Mouse (Mus musculus) ES-Bruce4 (cell line): ENCODE results near the gene Nfkbia. TPM values are rescaled to one million over a fixed set of nuclear protein-coding genes. Genes with fewer than 3 reads are reported as not detected.

Experiments
- H3K27ac ChIP-seq: 2 replicates; pipeline ENCODE4 v1.5.1; 2012; ENCODE audit warnings: low read length, inconsistent platforms; ENCODE audit not compliant: insufficient read depth
- H3K27me3 ChIP-seq: 2 replicates; pipeline ENCODE4 v1.6.1; 2012; ENCODE audit warnings: mild to moderate bottlenecking, low read length, inconsistent platforms; ENCODE audit not compliant: control insufficient read depth, poor library complexity, insufficient read depth, severe bottlenecking
- H3K36me3 ChIP-seq: 2 replicates; pipeline ENCODE4 v1.6.1; 2012; ENCODE audit warnings: inconsistent platforms, mild to moderate bottlenecking, low read length, moderate library complexity; ENCODE audit not compliant: control insufficient read depth, poor library complexity, insufficient read depth, severe bottlenecking
- H3K4me1 ChIP-seq: one replicate; pipeline ENCODE4 v1.8.1; 2011; ENCODE audit warnings: low read length; ENCODE audit not compliant: control insufficient read depth, insufficient read depth
- H3K4me3 ChIP-seq: 2 replicates; pipeline ENCODE4 v1.5.1; 2011; ENCODE audit warnings: low read depth, mild to moderate bottlenecking, low read length
- H3K9ac ChIP-seq: 2 replicates; pipeline ENCODE4 v1.6.1; 2012; ENCODE audit warnings: low read depth, mild to moderate bottlenecking, inconsistent platforms; ENCODE audit not compliant: poor library complexity, severe bottlenecking
- H3K9me3 ChIP-seq: replicated peaks from 2 replicates; pipeline ENCODE4 v1.6.1; 2012; ENCODE audit warnings: mild to moderate bottlenecking, low read length, inconsistent platforms; ENCODE audit not compliant: control insufficient read depth, poor library complexity, insufficient read depth, severe bottlenecking
- CTCF ChIP-seq: IDR thresholded peaks from one replicate; pipeline ENCODE4 v1.8.1; 2011; ENCODE audit warnings: low read depth, low read length
- EP300 ChIP-seq: IDR thresholded peaks from 2 replicates; pipeline ENCODE4 v1.6.1; 2011; ENCODE audit warnings: low read depth, low read length; ENCODE audit not compliant: insufficient read depth
- POLR2A ChIP-seq: IDR thresholded peaks from one replicate; pipeline ENCODE4 v1.8.1; 2011; ENCODE audit warnings: low read length; ENCODE audit not compliant: insufficient read depth
- polyA plus RNA-seq: library from polyadenylated mRNA; stranded (reverse); fragments of >200 nt; gene quantifications from 2 replicates; pipeline ENCODE4 v1.2.4, GENCODE M21; 2011; ENCODE audit warnings: low read depth; ENCODE audit not compliant: missing spikeins, insufficient read depth, insufficient read length

Nfkbia gene
- polyA plus RNA-seq, 1 experiment: 40.9 TPM

GRCm38 (mm10) chr12:55453924-55454323, 38.5 kb downstream of the Nfkbia start:
- no peak for TF ChIP-seq EP300
- no peak for TF ChIP-seq CTCF
- no peak for TF ChIP-seq POLR2A
- H3K27ac ChIP-seq: no peak overlapping the region

GRCm38 (mm10) chr12:55452839-55453238, 39.6 kb downstream of the Nfkbia start:
- Histone ChIP-seq H3K27me3 (no peaks in the 10 kb centered on the region), H3K4me1 (peaks cover 4% of the 10 kb centered on the region), H3K4me3 (no peak overlapping the region), H3K9me3 (no peaks in the 10 kb centered on the region), H3K9ac (no peak overlapping the region), H3K36me3 (no peaks in the 10 kb centered on the region), H3K27ac (no peak overlapping the region)
- TF ChIP-seq CTCF: no peak
- TF ChIP-seq EP300: no peak
- no peak for TF ChIP-seq POLR2A

More at GRCm38 (mm10) chr12:55453924-55454323, 38.5 kb downstream of the Nfkbia start:
- Histone ChIP-seq H3K4me1 (peaks cover 4% of the 10 kb centered on the region), H3K9me3 (no peaks in the 10 kb centered on the region), H3K27me3 (no peaks in the 10 kb centered on the region), H3K9ac (no peak overlapping the region), H3K36me3 (no peaks in the 10 kb centered on the region), H3K4me3 (no peak overlapping the region)

- no peak for TF ChIP-seq EP300
- no peak for TF ChIP-seq POLR2A
- no peak for TF ChIP-seq CTCF
- Histone ChIP-seq H3K4me3 (no peak overlapping the region), H3K4me1 (peaks cover 2% of the 10 kb centered on the region), H3K27me3 (no peaks in the 10 kb centered on the region), H3K27ac (no peak overlapping the region), H3K9ac (no peak overlapping the region), H3K36me3 (no peaks in the 10 kb centered on the region), H3K9me3 (no peaks in the 10 kb centered on the region)
These were observed 42.0 kb downstream of the Nfkbia start for GRCm38 (mm10) chr12:55450421-55450820.

- H3K4me3 ChIP-seq: no peak overlapping the region
- no peak for TF ChIP-seq POLR2A
- no peak for TF ChIP-seq CTCF
- no peak for TF ChIP-seq EP300
- peaks cover 2% of the 10 kb centered on the region for H3K4me1 ChIP-seq
- H3K9ac ChIP-seq: no peak overlapping the region
- no peaks in the 10 kb centered on the region for H3K27me3 ChIP-seq
- H3K36me3 ChIP-seq: no peaks in the 10 kb centered on the region
- H3K27ac ChIP-seq: no peak overlapping the region
- H3K9me3 ChIP-seq: no peaks in the 10 kb centered on the region
These were observed 43.4 kb downstream of the Nfkbia start for GRCm38 (mm10) chr12:55449048-55449447.

- Histone ChIP-seq H3K4me3 (no peak overlapping the region), H3K9ac (no peak overlapping the region), H3K36me3 (no peaks in the 10 kb centered on the region), H3K9me3 (no peaks in the 10 kb centered on the region), H3K27ac (no peak overlapping the region), H3K4me1 (peaks cover 2% of the 10 kb centered on the region), H3K27me3 (no peaks in the 10 kb centered on the region)
- TF ChIP-seq POLR2A: no peak
These were observed 44.0 kb downstream of the Nfkbia start for GRCm38 (mm10) chr12:55448457-55448856.

- Histone ChIP-seq H3K9ac (no peak overlapping the region), H3K36me3 (no peaks in the 10 kb centered on the region)
These were observed 45.1 kb downstream of the Nfkbia start for GRCm38 (mm10) chr12:55447396-55447760.

More at GRCm38 (mm10) chr12:55447396-55447760, 45.1 kb downstream of the Nfkbia start:
- Histone ChIP-seq H3K9me3 (no peaks in the 10 kb centered on the region), H3K27ac (no peak overlapping the region), H3K27me3 (no peaks in the 10 kb centered on the region), H3K4me1 (peaks cover 2% of the 10 kb centered on the region), H3K4me3 (no peak overlapping the region)
- no peak for TF ChIP-seq POLR2A
- no peak for TF ChIP-seq CTCF
- no peak for TF ChIP-seq EP300
